Mouse (Mus musculus): ENCODE measurements around the gene Ctnnbl1. TPM values are rescaled to one million over a fixed set of nuclear protein-coding genes. Genes with fewer than 3 reads are reported as not detected.
A peak's percentile ranks its signal among the peaks of the same experiment; 100 is the strongest.

The Ctnnbl1 gene
- polyA plus RNA-seq, 1 experiment from 2014 or later = 60.9 TPM

GRCm38 (mm10) chr2:157703155-157703554, 34.0 kb upstream of the Ctnnbl1 start:
- H3K9ac ChIP-seq = no peak overlapping the region
- H3K27me3 ChIP-seq (ENCODE audit: insufficient read depth, low read length) = peaks cover 6% of the 10 kb centered on the region; the same call in 1 of the 2 replicates

GRCm38 (mm10) chr2:157704991-157705776, 32.0 kb upstream of the Ctnnbl1 start:
- Histone ChIP-seq H3K4me1 (ENCODE audit: insufficient read depth) (no peaks in the 10 kb centered on the region), H3K4me3 (ENCODE audit: low read depth, low read length) (no peak overlapping the region), H3K36me3 (ENCODE audit: insufficient read depth) (no peaks in the 10 kb centered on the region), H3K9ac (no peak overlapping the region), H3K9me3 (ENCODE audit: low read depth, low read length) (no peaks in the 10 kb centered on the region), H3K27me3 (ENCODE audit: insufficient read depth, low read length) (peaks cover 6% of the 10 kb centered on the region; the same call in 1 of the 2 replicates), H3K4me2 (no peak overlapping the region), H3K27ac (ENCODE audit: low read depth) (no peak overlapping the region)
- WGBS = 35% methylated on average over 28 of the region's 28 CpGs
- DNase-seq = no peak
- ATAC-seq (ENCODE audit: insufficient read depth) = no peak
- TF ChIP-seq CTCF (IDR thresholded peaks at IDR 0.05; ENCODE audit: low read depth) = no peak

More at GRCm38 (mm10) chr2:157703155-157703554, 34.0 kb upstream of the Ctnnbl1 start:
- no peak overlapping the region for H3K4me3 ChIP-seq (ENCODE audit: low read depth, low read length)
- no peaks in the 10 kb centered on the region for H3K9me3 ChIP-seq (ENCODE audit: low read depth, low read length)
- DNase-seq = no peak
- 50% methylated on average over 8 of the region's 8 CpGs for WGBS
- no peak for TF ChIP-seq CTCF (IDR thresholded peaks at IDR 0.05; ENCODE audit: low read depth)
- H3K4me2 ChIP-seq = no peak overlapping the region
- H3K36me3 ChIP-seq (ENCODE audit: insufficient read depth) = no peaks in the 10 kb centered on the region
- H3K4me1 ChIP-seq (ENCODE audit: insufficient read depth) = no peaks in the 10 kb centered on the region
- ATAC-seq (ENCODE audit: insufficient read depth) = no peak
- H3K27ac ChIP-seq (ENCODE audit: low read depth) = no peak overlapping the region

GRCm38 (mm10) chr2:157705777-157706158, 31.4 kb upstream of the Ctnnbl1 start:
- Histone ChIP-seq H3K27me3 (ENCODE audit: insufficient read depth, low read length) (peaks cover 6% of the 10 kb centered on the region; the same call in 1 of the 2 replicates), H3K27ac (ENCODE audit: low read depth) (no peak overlapping the region), H3K9ac (no peak overlapping the region), H3K9me3 (ENCODE audit: low read depth, low read length) (no peaks in the 10 kb centered on the region), H3K4me2 (no peak overlapping the region), H3K36me3 (ENCODE audit: insufficient read depth) (no peaks in the 10 kb centered on the region), H3K4me3 (ENCODE audit: low read depth, low read length) (no peak overlapping the region), H3K4me1 (ENCODE audit: insufficient read depth) (no peaks in the 10 kb centered on the region)
- DNase-seq (no peak), ATAC-seq (ENCODE audit: insufficient read depth) (no peak)
- 56% methylated on average over 8 of the region's 8 CpGs for WGBS
- no peak for TF ChIP-seq CTCF (IDR thresholded peaks at IDR 0.05; ENCODE audit: low read depth)

- Histone ChIP-seq H3K27ac (ENCODE audit: low read depth) (no peak overlapping the region), H3K4me1 (ENCODE audit: insufficient read depth) (no peaks in the 10 kb centered on the region), H3K4me3 (ENCODE audit: low read depth, low read length) (no peak overlapping the region), H3K9me3 (ENCODE audit: low read depth, low read length) (no peaks in the 10 kb centered on the region), H3K27me3 (ENCODE audit: insufficient read depth, low read length) (peaks cover 6% of the 10 kb centered on the region; the same call in 1 of the 2 replicates), H3K9ac (no peak overlapping the region), H3K4me2 (no peak overlapping the region), H3K36me3 (ENCODE audit: insufficient read depth) (no peaks in the 10 kb centered on the region)
- TF ChIP-seq CTCF (IDR thresholded peaks at IDR 0.05; ENCODE audit: low read depth) = no peak
- WGBS = 53% methylated on average over 11 of the region's 11 CpGs
- DNase-seq = no peak
- ATAC-seq (ENCODE audit: insufficient read depth) = no peak
These were observed 29.8 kb upstream of the Ctnnbl1 start for GRCm38 (mm10) chr2:157707191-157707923.

GRCm38 (mm10) chr2:157712677-157713076, 24.5 kb upstream of the Ctnnbl1 start:
- Histone ChIP-seq H3K4me2 (no peak overlapping the region), H3K27me3 (ENCODE audit: insufficient read depth, low read length) (no peaks in the 10 kb centered on the region), H3K36me3 (ENCODE audit: insufficient read depth) (no peaks in the 10 kb centered on the region), H3K9me3 (ENCODE audit: low read depth, low read length) (no peaks in the 10 kb centered on the region), H3K27ac (ENCODE audit: low read depth) (no peak overlapping the region), H3K9ac (no peak overlapping the region), H3K4me3 (ENCODE audit: low read depth, low read length) (no peak overlapping the region), H3K4me1 (ENCODE audit: insufficient read depth) (0 out of 2 replicates have a peak, but pooled peaks cover 9% of the 10 kb centered on the region)
- ATAC-seq (ENCODE audit: insufficient read depth) = 0 out of 2 replicates have a peak, but pooled peaks have one; percentile 32
- peak; percentile 50 for DNase-seq
- 53% methylated on average over 6 of the region's 6 CpGs for WGBS
- TF ChIP-seq CTCF (IDR thresholded peaks at IDR 0.05; ENCODE audit: low read depth) = no peak

GRCm38 (mm10) chr2:157715586-157716191, 21.5 kb upstream of the Ctnnbl1 start:
- TF ChIP-seq CTCF (IDR thresholded peaks at IDR 0.05; ENCODE audit: low read depth) = no peak

More at GRCm38 (mm10) chr2:157715586-157716191, 21.5 kb upstream of the Ctnnbl1 start:
- ATAC-seq (ENCODE audit: insufficient read depth) = peak; percentile 71
- no peak overlapping the region for H3K4me3 ChIP-seq (ENCODE audit: low read depth, low read length)
- H3K27ac ChIP-seq (ENCODE audit: low read depth) = no peak overlapping the region
- no peaks in the 10 kb centered on the region for H3K9me3 ChIP-seq (ENCODE audit: low read depth, low read length)
- H3K9ac ChIP-seq = no peak overlapping the region
- H3K4me1 ChIP-seq (ENCODE audit: insufficient read depth) = 0 out of 2 replicates have a peak, but pooled peaks cover 9% of the 10 kb centered on the region
- peak; percentile 75 for DNase-seq
- 19% methylated on average over 12 of the region's 12 CpGs for whole genome bisulfite sequencing
- H3K27me3 ChIP-seq (ENCODE audit: insufficient read depth, low read length) = no peaks in the 10 kb centered on the region
- 0 out of 2 replicates have a peak overlapping the region, but pooled peaks have one; percentile 10 for H3K4me2 ChIP-seq
- no peaks in the 10 kb centered on the region for H3K36me3 ChIP-seq (ENCODE audit: insufficient read depth)

Measured in lung, embryonic 14.5 days (tissue).